Mouse (Mus musculus): ENCODE results near the gene Ift140.

Gene Ift140

GRCm38 (mm10) chr17:25077771-25078372 lies 62.0 kb downstream of the Ift140 start:
- no peak for DNase-seq

GRCm38 (mm10) chr17:25080210-25080609 lies 64.3 kb downstream of the Ift140 start:
- no peak for DNase-seq

GRCm38 (mm10) chr17:25080960-25081381 lies 65.1 kb downstream of the Ift140 start:
- DNase-seq, result no peak

- DNase-seq, result no peak
Observed at GRCm38 (mm10) chr17:25082081-25082847, 66.4 kb downstream of the Ift140 start.

GRCm38 (mm10) chr17:25082887-25083286 lies 67.0 kb downstream of the Ift140 start:
- no peak for DNase-seq

GRCm38 (mm10) chr17:25083444-25083931 lies 67.6 kb downstream of the Ift140 start, which contains the start of gene Tmem204:
Gene Tmem204, minus strand, starts transcription at chr17:25083591.
- DNase-seq, result no peak

- DNase-seq, result no peak
Observed at GRCm38 (mm10) chr17:25084835-25085385, 69.0 kb downstream of the Ift140 start.

GRCm38 (mm10) chr17:25086724-25087123 lies 70.8 kb downstream of the Ift140 start:
- DNase-seq, result no peak

- DNase-seq, result no peak
Observed at GRCm38 (mm10) chr17:25089158-25089557, 73.3 kb downstream of the Ift140 start.

GRCm38 (mm10) chr17:25090450-25090849 lies 74.6 kb downstream of the Ift140 start:
- no peak for DNase-seq

- DNase-seq, result no peak
Observed at GRCm38 (mm10) chr17:25096221-25096620, 80.3 kb downstream of the Ift140 start.

- DNase-seq, result no peak
Observed at GRCm38 (mm10) chr17:25100052-25100451, 84.2 kb downstream of the Ift140 start.

GRCm38 (mm10) chr17:25101338-25101737 lies 85.5 kb downstream of the Ift140 start:
- DNase-seq, result no peak

- no peak for DNase-seq
Observed at GRCm38 (mm10) chr17:25107786-25108185, 91.9 kb downstream of the Ift140 start.

- peak; percentile 34 for DNase-seq
Observed at GRCm38 (mm10) chr17:25109578-25109977, 93.7 kb downstream of the Ift140 start.

GRCm38 (mm10) chr17:25110590-25110989 lies 94.7 kb downstream of the Ift140 start:
- no peak for DNase-seq

GRCm38 (mm10) chr17:25111220-25111619 lies 95.3 kb downstream of the Ift140 start:
- no peak for DNase-seq

GRCm38 (mm10) chr17:25111739-25112422 lies 96.0 kb downstream of the Ift140 start:
- no peak for DNase-seq

GRCm38 (mm10) chr17:25112423-25112810 lies 96.5 kb downstream of the Ift140 start:
- DNase-seq, result no peak

- DNase-seq, result no peak
Observed at GRCm38 (mm10) chr17:25114908-25115645, 99.2 kb downstream of the Ift140 start.

GRCm38 (mm10) chr17:25115664-25116432 lies 100.0 kb downstream of the Ift140 start, which contains the start of gene Telo2:
Gene Telo2, minus strand, starts transcription at chr17:25115967.
- DNase-seq, result peak; percentile 97

GRCm38 (mm10) chr17:25117263-25117662 lies 101.4 kb downstream of the Ift140 start:
- peak; percentile 59 for DNase-seq
